Mouse (Mus musculus) layer of hippocampus, adult 2 months (tissue): ENCODE data around the gene Sipa1l1. TPM values are rescaled to one million over a fixed set of nuclear protein-coding genes. Genes with fewer than 3 reads are reported as not detected.

Source experiments
- DNase-seq, 2 experiments: peaks; one replicate each; pipeline ENCODE4 v3.0.0; 2022; ENCODE audit warnings: low spot score in 2 of 2
- H3K27ac ChIP-seq: fragments of 200-600 bp; 2 replicates; pipeline ENCODE4 v1.8.1; 2022
- H3K4me3 ChIP-seq: fragments of 200-600 bp; 2 replicates; pipeline ENCODE4 v1.8.1; 2022; ENCODE audit warnings: mild to moderate bottlenecking
- CTCF ChIP-seq: fragments of 200-600 bp; conservative IDR thresholded peaks from 2 replicates; pipeline ENCODE4 v1.8.1; 2022; ENCODE audit warnings: antibody characterized with exemption, mild to moderate bottlenecking, moderate library complexity
- total RNA-seq, 2 experiments: library from RNA; stranded (reverse); gene quantifications; 2 replicates each; pipeline ENCODE4 v1.2.3; 2021

Gene Sipa1l1
- total RNA-seq, 2 experiments from 2014 or later = 233 to 244 TPM

DNA sequence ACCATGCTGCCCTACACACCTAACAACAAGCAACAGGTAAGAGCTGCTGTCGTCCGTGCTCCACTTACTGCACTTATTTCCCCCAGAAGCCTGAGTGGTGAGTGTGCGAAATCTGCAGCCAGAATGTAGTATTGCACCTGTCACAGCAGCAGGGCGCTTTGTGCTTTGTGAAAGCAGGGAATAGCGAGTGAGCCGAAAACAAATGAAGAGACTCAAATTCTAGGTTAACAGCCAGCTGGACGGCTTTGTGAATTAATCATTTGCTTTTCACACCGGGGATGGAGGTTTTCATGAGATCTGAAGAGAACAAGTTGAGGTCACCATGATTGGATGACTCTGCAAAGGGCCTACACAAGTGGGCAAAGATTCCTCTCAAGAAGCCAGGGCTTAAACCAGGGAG lies 215.6 kb downstream of the Sipa1l1 start:
- Histone ChIP-seq H3K4me3 (no peak overlapping the region), H3K27ac (peak overlapping the region; percentile 52; the same call in 1 of the 2 replicates)
- DNase-seq = no peak
- no peak for TF ChIP-seq CTCF

GRCm38 (mm10) chr12:82387042-82387441 lies 217.9 kb downstream of the Sipa1l1 start:
- peak in 1 of 2 experiments; percentile 47 for DNase-seq
- TF ChIP-seq CTCF = no peak
- Histone ChIP-seq H3K27ac (peak overlapping the region; percentile 79), H3K4me3 (no peak overlapping the region)

DNA sequence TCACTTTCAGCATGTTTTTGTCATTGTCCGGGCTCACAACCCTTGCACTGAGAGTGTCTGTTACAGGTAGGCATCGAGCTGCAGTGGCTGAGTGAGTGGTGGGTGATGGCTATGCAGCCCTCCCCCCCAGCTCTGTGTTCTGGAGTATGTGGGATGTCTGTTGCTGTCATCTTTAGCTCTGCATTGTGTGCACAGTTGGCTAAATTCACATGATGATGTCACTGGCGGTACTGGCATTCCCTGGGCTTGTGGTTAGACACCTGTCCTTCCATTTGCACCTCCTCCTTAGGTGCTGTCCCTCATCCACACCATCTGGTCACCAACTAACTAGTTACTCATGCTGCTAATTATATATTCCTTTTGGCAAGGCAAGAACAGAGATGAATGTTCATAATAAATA lies 218.5 kb downstream of the Sipa1l1 start:
- Histone ChIP-seq H3K4me3 (no peak overlapping the region; the same call in 1 of the 2 replicates), H3K27ac (peak overlapping the region; percentile 79)
- peak; percentile 71 to 84 for DNase-seq
- no peak for TF ChIP-seq CTCF

DNA sequence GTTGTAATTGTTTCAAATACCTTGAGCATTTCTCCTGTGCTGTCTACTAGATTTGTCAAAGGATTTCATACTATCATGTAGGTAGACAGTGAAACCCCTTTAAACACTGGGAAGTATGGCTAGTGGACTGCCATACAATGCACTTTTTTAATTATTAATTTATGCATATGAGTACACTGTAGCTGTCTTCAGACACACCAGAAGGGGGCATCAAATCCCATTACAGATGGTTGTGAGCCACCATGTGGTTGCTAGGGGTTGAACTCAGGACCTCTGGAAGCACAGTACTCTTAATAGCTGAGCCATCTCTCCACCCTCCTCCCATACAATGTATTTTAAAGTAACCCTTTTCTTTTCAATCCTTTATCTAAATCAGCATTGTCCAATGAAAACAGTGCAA lies 219.0 kb downstream of the Sipa1l1 start:
- H3K27ac ChIP-seq = peak overlapping the region; percentile 79
- TF ChIP-seq CTCF = peak; percentile 59
- no peak for DNase-seq
- no peak overlapping the region for H3K4me3 ChIP-seq

DNA sequence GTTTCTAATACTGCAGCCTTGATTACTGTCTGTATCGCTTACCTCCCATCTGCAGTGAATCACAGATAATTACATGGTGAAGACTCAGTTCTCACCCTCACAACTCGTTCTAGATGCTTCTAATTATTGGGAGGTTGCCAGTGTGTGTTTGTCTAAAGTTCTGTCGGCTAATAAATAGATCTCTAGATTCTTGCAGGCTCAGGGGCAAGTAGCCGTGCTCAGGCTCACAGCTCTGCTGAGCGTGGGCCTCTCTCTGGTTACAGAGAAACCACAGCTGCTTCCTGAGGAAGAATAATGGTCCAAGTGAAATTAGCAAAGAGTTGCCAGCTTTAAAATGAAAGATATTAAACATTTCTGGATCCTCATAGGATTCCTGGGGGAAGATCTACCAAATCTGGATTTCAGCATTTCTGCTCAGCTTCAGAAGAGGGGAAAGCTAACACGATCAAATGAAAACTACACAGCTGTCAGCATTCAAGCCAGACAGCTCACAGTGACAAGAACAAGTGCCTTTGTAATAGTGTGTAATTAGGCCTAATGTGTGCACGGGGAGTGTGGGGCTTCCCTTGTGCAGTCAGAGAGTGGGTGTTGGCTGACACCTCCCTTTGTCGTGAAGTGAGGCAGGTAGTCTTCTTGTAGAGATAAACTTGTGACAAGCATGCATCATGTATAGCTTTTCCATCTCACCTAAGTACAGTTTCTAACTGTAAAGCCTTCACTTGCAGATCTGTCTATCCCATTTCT lies 225.2 kb downstream of the Sipa1l1 start:
- H3K4me3 ChIP-seq = no peak overlapping the region
- DNase-seq = no peak
- peak overlapping the region; percentile 81 for H3K27ac ChIP-seq
- TF ChIP-seq CTCF = no peak

- peak overlapping the region; percentile 81; the same call in 1 of the 2 replicates for H3K27ac ChIP-seq
- no peak overlapping the region for H3K4me3 ChIP-seq
- DNase-seq = no peak
- no peak for TF ChIP-seq CTCF
These were observed 226.1 kb downstream of the Sipa1l1 start for GRCm38 (mm10) chr12:82395194-82395593.

DNA sequence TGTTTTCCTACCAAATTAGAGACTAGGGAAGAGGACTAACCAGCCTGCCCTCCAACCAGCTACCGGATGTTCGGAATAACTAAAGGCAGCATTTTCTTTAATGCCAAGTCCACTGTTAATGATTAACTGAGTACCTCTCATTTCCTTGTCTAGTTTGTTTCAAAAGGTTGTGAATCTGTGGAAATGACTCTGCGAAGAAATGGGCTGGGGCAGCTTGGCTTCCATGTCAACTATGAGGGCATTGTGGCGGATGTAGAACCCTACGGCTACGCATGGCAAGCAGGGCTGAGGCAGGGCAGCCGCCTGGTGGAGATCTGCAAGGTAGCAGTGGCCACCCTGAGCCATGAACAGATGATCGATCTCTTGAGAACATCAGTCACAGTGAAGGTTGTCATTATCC lies 228.1 kb downstream of the Sipa1l1 start:
- no peak for TF ChIP-seq CTCF
- DNase-seq = no peak
- peak overlapping the region; percentile 78 for H3K27ac ChIP-seq
- no peak overlapping the region for H3K4me3 ChIP-seq

- Histone ChIP-seq H3K4me3 (no peak overlapping the region), H3K27ac (peak overlapping the region; percentile 78)
- TF ChIP-seq CTCF = no peak
- no peak for DNase-seq
These were observed 228.6 kb downstream of the Sipa1l1 start for GRCm38 (mm10) chr12:82397751-82398150.

GRCm38 (mm10) chr12:82398926-82399325 lies 229.8 kb downstream of the Sipa1l1 start:
- no peak for DNase-seq
- TF ChIP-seq CTCF = no peak
- Histone ChIP-seq H3K27ac (peak overlapping the region; percentile 78; the same call in 1 of the 2 replicates), H3K4me3 (no peak overlapping the region)

DNA sequence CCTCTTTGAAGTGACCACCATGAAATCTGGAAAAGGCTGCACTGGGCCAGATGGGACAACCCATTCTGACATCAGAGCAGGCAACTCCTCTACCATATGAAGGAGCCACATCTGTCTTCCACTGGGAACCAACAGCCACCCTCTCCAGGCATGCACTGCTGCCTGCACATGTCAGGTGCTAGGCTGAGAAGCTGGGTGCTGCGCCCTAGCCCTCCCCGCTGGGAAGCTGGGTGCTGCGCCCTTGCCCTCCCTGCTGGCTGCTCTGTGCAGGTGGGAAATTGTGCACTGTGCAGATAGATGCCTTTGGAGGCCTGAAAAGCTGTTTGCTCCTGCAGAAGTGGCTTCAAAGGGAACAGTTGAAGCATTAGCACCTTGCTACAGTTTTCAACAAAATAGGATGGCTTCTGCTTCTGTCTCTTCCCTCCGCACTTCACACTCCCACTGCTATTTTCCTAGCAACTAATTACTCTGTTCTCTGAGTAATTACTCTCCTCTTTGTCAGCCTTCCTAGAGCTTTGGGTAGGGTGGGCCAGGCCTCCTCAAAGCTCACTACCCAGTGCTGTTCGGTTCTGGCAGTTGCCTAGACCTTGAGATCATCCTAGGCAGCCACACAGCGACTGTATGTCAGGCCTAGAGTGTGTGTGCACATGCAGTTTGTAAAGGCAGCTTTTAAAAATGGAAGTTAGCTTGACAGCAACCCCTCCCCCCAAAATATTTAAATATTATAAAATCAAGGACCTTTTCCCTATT lies 231.0 kb downstream of the Sipa1l1 start:
- Histone ChIP-seq H3K4me3 (no peak overlapping the region), H3K27ac (peak overlapping the region; percentile 78)
- no peak for DNase-seq
- no peak for TF ChIP-seq CTCF

GRCm38 (mm10) chr12:82400783-82401182 lies 231.7 kb downstream of the Sipa1l1 start:
- TF ChIP-seq CTCF = no peak
- Histone ChIP-seq H3K4me3 (no peak overlapping the region), H3K27ac (peak overlapping the region; percentile 78)
- DNase-seq = no peak

GRCm38 (mm10) chr12:82401440-82401839 lies 232.3 kb downstream of the Sipa1l1 start:
- DNase-seq = no peak

GRCm38 (mm10) chr12:82402635-82403034 lies 233.5 kb downstream of the Sipa1l1 start:
- no peak for DNase-seq
- no peak overlapping the region for H3K4me3 ChIP-seq
- no peak overlapping the region for H3K27ac ChIP-seq
- no peak for TF ChIP-seq CTCF

More at GRCm38 (mm10) chr12:82401440-82401839, 232.3 kb downstream of the Sipa1l1 start:
- no peak for TF ChIP-seq CTCF
- no peak overlapping the region for H3K4me3 ChIP-seq
- H3K27ac ChIP-seq = peak overlapping the region; percentile 78
